Mouse (Mus musculus) layer of hippocampus, adult 2 months (tissue): Measurements from ENCODE around the gene Macrod2. TPM values are rescaled to one million over a fixed set of nuclear protein-coding genes. Genes with fewer than 3 reads are reported as not detected.

Source experiments
- DNase-seq, 2 experiments: peaks; one replicate each; pipeline ENCODE4 v3.0.0; 2022; ENCODE audit warnings: low spot score in 2 of 2
- H3K27ac ChIP-seq: fragments of 200-600 bp; 2 replicates; pipeline ENCODE4 v1.8.1; 2022
- H3K4me3 ChIP-seq: fragments of 200-600 bp; 2 replicates; pipeline ENCODE4 v1.8.1; 2022; ENCODE audit warnings: mild to moderate bottlenecking
- CTCF ChIP-seq: fragments of 200-600 bp; conservative IDR thresholded peaks from 2 replicates; pipeline ENCODE4 v1.8.1; 2022; ENCODE audit warnings: antibody characterized with exemption, mild to moderate bottlenecking, moderate library complexity
- total RNA-seq, 2 experiments: library from RNA; stranded (reverse); gene quantifications; 2 replicates each; pipeline ENCODE4 v1.2.3; 2021

The Macrod2 gene
- total RNA-seq, 2 experiments from 2014 or later: 47.4 to 55.5 TPM

DNA sequence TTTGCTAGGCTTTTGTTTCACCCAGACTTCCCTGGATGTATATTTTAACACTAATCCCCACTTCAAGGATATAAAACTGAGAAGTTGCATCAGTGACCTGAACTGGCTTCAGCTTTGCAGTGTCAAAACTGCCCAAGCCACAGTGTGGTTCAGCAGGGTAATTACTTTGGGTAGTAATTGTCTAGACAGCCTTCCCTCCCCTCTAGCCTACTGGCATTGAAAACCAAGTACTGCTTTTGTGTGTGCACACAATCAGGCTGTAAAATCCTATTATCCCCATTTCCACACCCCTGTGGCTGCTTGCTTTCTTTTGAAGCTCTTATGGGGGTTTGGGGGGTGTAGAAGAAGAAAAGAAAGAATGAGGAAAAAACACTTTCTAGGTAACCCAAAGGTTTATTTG is 258.4 kb downstream of the Macrod2 start:
- H3K4me3 ChIP-seq: no peak overlapping the region
- H3K27ac ChIP-seq: no peak overlapping the region
- DNase-seq: no peak
- TF ChIP-seq CTCF: no peak

GRCm38 (mm10) chr2:140653978-140654377 is 258.9 kb downstream of the Macrod2 start:
- no peak overlapping the region for H3K27ac ChIP-seq
- no peak for DNase-seq
- H3K4me3 ChIP-seq: no peak overlapping the region
- TF ChIP-seq CTCF: no peak

- no peak for DNase-seq
- H3K27ac ChIP-seq: no peak overlapping the region
- H3K4me3 ChIP-seq: no peak overlapping the region
- no peak for TF ChIP-seq CTCF
These were observed 267.6 kb downstream of the Macrod2 start for GRCm38 (mm10) chr2:140662673-140663072.

- no peak for DNase-seq
- no peak overlapping the region for H3K4me3 ChIP-seq
- no peak for TF ChIP-seq CTCF
- H3K27ac ChIP-seq: 0 out of 2 replicates have a peak overlapping the region, but pooled peaks have one; percentile 40
These were observed 269.3 kb downstream of the Macrod2 start for GRCm38 (mm10) chr2:140664381-140664780.

DNA sequence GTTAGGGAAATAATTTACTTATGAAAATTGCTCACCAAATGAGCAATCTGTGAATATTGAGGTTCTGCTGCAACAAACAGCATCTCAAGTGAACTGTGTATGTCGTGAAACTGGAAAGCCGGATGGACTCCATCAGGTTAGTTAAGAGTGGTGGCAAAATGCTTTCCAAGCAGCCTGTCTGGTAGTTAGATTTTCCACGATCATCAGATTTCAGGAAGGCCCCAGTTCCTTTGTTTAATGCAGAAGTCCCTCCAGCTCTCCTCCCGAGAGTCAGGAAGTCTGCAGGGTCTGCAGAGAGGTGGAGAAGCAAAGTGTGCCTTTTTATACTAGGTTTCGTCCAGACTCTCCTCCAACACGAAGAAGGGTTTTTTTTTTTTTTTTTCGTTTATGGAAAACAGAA is 271.7 kb downstream of the Macrod2 start:
- no peak for DNase-seq
- H3K4me3 ChIP-seq: peak overlapping the region; percentile 90
- no peak for TF ChIP-seq CTCF
- peak overlapping the region; percentile 90 for H3K27ac ChIP-seq

DNA sequence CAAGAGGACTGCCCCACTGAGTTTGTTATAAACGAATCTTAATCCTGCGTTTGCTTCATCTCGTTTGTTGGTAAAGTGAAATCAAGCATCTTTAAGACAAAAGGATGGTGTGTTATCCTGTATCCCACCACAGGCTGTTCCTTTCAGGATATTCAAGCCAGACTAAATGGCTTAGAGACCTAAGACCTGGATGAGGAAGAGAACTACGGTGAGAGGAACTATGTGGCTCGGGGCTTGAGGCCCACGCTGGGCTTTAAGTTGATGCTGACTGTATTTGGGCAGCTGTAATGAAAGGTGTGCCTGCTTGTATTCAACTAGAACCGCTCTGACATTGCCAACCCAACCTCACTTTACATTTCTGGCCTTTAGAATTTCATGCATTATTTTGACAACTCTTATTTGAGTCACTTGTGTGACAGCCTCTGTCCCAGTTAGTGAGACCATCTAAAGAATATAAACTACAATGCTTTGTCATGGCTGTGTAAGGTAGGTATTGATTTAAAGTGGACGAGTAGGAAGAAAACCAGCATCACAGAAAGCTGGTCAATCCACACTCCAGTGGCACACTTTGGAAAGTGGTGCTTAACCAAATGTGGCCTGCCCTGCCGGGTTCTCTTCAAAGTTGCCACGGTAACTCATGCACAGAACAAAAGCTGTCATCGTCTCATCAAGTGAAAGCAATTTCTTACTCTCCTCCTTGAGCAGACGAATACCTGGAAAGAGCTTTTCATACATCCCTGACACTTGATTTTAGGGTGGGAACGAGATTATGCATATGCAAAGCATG is 272.3 kb downstream of the Macrod2 start:
- DNase-seq: no peak
- H3K27ac ChIP-seq: peak overlapping the region; percentile 90
- TF ChIP-seq CTCF: no peak
- peak overlapping the region; percentile 90 for H3K4me3 ChIP-seq

- peak; percentile 81 to 85 for DNase-seq
- peak; percentile 80 for TF ChIP-seq CTCF
- H3K27ac ChIP-seq: peak overlapping the region; percentile 90
- H3K4me3 ChIP-seq: peak overlapping the region; percentile 90
These were observed 273.2 kb downstream of the Macrod2 start for GRCm38 (mm10) chr2:140668311-140668710.

- no peak for TF ChIP-seq CTCF
- DNase-seq: no peak
- H3K4me3 ChIP-seq: peak overlapping the region; percentile 90
- H3K27ac ChIP-seq: peak overlapping the region; percentile 90
These were observed 274.0 kb downstream of the Macrod2 start for GRCm38 (mm10) chr2:140669081-140669480.

- no peak for TF ChIP-seq CTCF
- peak overlapping the region; percentile 90 for H3K4me3 ChIP-seq
- no peak for DNase-seq
- H3K27ac ChIP-seq: peak overlapping the region; percentile 90
These were observed 274.7 kb downstream of the Macrod2 start for GRCm38 (mm10) chr2:140669786-140670185.

DNA sequence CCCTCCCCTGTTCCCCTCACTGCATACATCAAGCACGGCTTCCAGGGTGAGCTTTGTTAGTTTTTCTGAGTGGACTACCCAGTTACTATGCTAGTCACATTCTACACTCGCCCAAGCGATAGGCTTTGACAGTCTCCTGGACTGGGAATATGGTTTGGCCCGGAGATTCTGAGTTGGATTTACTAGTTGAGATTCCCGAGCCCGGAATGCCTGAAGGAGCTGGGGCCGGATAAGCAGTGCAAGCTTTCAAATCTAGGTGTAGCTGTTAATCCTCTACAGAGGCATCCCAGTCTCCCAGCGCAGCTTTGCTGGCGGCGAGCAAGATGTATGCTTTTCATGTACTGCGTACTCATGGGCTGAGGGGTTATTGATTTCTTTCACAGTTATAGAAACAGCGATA is 275.3 kb downstream of the Macrod2 start:
- TF ChIP-seq CTCF: peak; percentile 38
- Histone ChIP-seq H3K27ac (peak overlapping the region; percentile 90), H3K4me3 (peak overlapping the region; percentile 90)
- peak; percentile 51 to 52 for DNase-seq

DNA sequence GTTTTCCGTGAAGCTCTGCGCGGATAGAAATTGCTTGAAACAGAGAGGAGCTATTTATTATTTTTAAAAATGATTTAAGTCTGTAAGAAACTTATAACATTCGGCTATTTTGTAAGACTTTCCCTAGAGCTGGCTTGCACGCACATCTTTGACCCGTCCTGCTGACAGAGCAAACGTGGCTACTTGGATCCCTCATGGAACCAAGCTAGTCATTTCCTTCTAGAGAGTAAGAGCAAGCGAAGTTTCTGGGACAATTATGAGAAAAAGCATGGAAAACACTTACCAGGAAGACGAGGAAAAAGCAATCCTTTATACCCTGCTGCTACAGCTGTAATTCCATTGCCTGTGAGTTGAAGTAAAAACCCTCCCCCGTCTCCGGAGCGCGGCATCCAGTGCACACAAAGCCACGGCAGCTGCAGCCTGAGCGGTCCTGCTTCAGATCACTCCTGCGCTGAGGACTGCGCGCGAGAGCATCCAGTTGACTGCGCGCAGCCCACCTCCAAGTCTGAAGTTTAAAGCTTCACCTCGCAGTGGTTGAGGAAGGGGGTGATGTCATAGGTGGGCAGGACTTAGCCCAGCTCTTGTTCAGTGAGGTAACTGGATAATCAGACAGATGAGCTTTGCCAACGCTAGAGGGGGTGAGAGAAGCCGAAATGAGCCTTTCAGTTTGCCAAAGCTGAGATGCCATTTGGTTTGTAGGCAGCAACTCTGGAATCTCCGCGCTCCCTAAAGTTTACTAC is 276.0 kb downstream of the Macrod2 start, which contains the start of gene Flrt3:
Gene Flrt3 (minus strand): TSS at position 507 of the 740 bp plus-strand sequence.
- peak; percentile 90 to 96 for DNase-seq
- Histone ChIP-seq H3K4me3 (peak within 1 kb of the TSS; percentile 90), H3K27ac (peak within 1 kb of the TSS; percentile 90)
- TF ChIP-seq CTCF: peak; percentile 88

- Histone ChIP-seq H3K27ac (no peak overlapping the region), H3K4me3 (no peak overlapping the region)
- no peak for TF ChIP-seq CTCF
- DNase-seq: no peak
These were observed 278.4 kb downstream of the Macrod2 start for GRCm38 (mm10) chr2:140673466-140673865.

DNA sequence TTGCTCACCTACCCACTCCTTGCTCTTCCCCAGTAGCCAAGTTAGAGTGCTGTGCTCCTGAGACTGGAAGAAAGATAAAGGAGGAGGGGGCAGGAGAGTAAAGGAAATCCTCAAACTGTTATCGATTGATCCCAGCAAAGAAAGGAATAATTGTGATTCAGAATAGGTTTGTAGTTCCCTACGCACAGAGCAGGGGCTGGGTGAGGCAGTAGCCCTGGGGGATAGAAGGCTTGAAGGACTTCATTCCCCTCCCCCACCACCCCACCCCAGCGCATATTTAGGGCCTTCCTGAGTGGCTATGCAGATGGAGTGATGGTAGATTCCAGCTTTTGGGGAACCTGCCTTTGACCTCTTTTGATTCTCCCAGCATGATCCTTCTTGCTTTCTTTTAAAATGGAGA is 281.6 kb downstream of the Macrod2 start:
- Histone ChIP-seq H3K4me3 (no peak overlapping the region), H3K27ac (no peak overlapping the region)
- TF ChIP-seq CTCF: no peak
- no peak for DNase-seq
